Mouse (Mus musculus) E14TG2a.4 (cell line): Measurements from ENCODE around the gene Sart3.

Experiments
- CTCF ChIP-seq: conservative IDR thresholded peaks from 2 replicates; pipeline ENCODE4 v1.5.1; 2014; ENCODE audit warnings: low read length
- NANOG ChIP-seq: IDR thresholded peaks from 2 replicates; pipeline ENCODE4 v1.6.1; 2014; ENCODE audit warnings: borderline replicate concordance, low read length, mixed read lengths
- POU5F1 ChIP-seq: IDR thresholded peaks from 2 replicates; pipeline ENCODE4 v1.6.1; 2014; ENCODE audit warnings: low read length, borderline replicate concordance

DNA sequence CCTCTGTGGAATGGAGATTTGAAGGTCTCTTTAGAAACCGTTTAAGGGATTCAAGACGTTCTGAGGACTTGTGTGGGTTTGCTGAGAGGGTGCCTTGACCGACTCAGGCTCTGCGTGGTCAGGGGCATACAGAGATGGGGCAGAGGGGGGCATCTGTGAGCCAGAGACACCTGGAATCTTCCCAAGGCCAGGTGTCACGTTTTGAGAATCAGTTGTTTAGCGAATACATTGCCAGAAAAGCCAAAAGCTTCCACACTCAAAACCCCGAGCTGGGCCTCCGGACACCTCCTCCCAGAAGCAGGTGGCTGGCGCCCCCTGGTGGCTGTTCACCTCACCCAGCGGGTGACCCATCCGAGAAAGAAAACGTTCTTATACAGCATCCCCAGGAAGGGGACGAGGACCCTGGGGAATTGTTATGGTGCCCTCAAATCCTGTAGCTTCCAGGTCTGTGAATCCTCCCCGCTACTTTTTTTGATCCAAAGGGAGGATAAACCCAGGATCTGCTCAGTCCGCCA, 43.4 kb upstream of the Sart3 start:
- TF ChIP-seq CTCF (peak; percentile 85), NANOG (no peak), POU5F1 (no peak)
